Mouse (Mus musculus): ENCODE measurements around the gene Ncs1.

DNA sequence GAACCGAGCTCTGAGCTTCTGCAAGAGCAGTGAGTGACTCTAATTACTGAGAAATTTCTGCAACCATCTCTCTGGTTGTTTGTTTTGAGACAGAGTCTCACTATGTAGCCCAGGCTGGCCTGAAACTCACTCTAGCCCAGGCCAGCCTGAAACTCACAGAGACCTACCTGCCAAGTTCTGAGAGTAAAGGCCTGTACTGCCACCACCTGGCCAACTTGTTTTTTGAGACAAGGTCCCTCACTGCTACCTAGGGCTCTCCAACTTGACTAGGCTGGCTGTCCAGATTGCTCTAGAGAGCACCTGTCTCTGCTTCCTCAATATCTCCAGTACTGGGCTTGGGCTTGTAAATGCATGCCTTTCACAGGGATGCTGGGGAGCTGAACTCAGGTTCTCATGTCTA, 25.4 kb downstream of the Ncs1 start:
- peak; percentile 62 for TF ChIP-seq CTCF (IDR thresholded peaks at IDR 0.05; ENCODE audit: low read depth)
- no peak for TF ChIP-seq EP300 (optimal IDR thresholded peaks at IDR 0.05)
